Mouse (Mus musculus): ENCODE data around the gene Abca13.

DNA sequence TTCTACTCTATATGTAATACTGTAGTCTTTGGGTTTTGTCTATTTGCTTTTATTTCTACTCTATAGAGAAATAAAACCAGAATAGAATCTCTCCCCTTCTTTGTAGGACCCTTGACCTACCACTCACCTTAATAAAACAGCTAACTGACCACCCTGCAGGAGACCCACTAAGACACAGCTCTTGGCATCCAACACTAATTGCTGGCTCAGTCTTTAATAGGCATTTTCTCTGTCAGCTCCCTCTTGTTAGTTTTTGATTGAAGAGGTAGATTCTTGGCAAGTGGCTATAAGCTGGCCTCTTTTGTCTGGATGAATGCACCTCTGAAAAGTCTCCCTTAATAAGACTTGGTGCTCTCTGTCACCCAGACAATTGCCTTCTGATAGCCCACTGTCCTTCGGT is 424.9 kb downstream of the Abca13 start:
- TF ChIP-seq POLR2A (IDR thresholded peaks at IDR 0.05; ENCODE audit: control insufficient read depth, low read depth, low read length) (no peak), CTCF (IDR thresholded peaks at IDR 0.05; ENCODE audit: control insufficient read depth, insufficient read depth, insufficient replicate concordance, low read depth, low read length) (no peak)

Data from testis, adult 2 months (tissue).